Mouse (Mus musculus) hindbrain, postnatal 0 days (tissue): ENCODE results near the gene Tpst2. TPM values are rescaled to one million over a fixed set of nuclear protein-coding genes. Genes with fewer than 3 reads are reported as not detected.
A peak's percentile ranks its signal among the peaks of the same experiment; 100 is the strongest.

ENCODE experiments used
- ATAC-seq: fragments of 200-750 bp; cut with Nextera tagmentation; 2 replicates; pipeline ENCODE4 v1.8.0; 2017; ENCODE audit warnings: mild to moderate bottlenecking, moderate TSS enrichment, moderate library complexity
- DNase-seq: peaks from one replicate; pipeline ENCODE4 v3.0.0-alpha.2; 2015; ENCODE audit warnings: low spot score
- H3K27ac ChIP-seq: fragments of 300-500 bp; sonication (generic); 2 replicates; pipeline ENCODE4 v1.5.1; 2014; ENCODE audit warnings: mild to moderate bottlenecking
- H3K27me3 ChIP-seq: fragments of 300-500 bp; sonication (generic); 2 replicates; pipeline ENCODE4 v1.6.1; 2014; ENCODE audit warnings: low read length, mixed read lengths; ENCODE audit not compliant: insufficient read depth
- H3K36me3 ChIP-seq: fragments of 300-500 bp; sonication (generic); 2 replicates; pipeline ENCODE4 v1.6.1; 2014; ENCODE audit warnings: low read length, mixed read lengths; ENCODE audit not compliant: insufficient read depth
- H3K4me1 ChIP-seq: fragments of 300-500 bp; sonication (generic); 2 replicates; pipeline ENCODE4 v1.6.1; 2014; ENCODE audit warnings: antibody characterized with exemption, low read length, mixed read lengths; ENCODE audit not compliant: insufficient read depth
- H3K4me2 ChIP-seq: fragments of 300-500 bp; sonication (generic); 2 replicates; pipeline ENCODE4 v1.6.1; 2014; ENCODE audit warnings: low read depth, mild to moderate bottlenecking, low read length, moderate library complexity, mixed read lengths
- H3K4me3 ChIP-seq: fragments of 300-500 bp; sonication (generic); 2 replicates; pipeline ENCODE4 v1.5.1; 2014; ENCODE audit warnings: low read length
- H3K9ac ChIP-seq: fragments of 300-500 bp; sonication (generic); replicated peaks from 2 replicates; pipeline ENCODE4 v1.6.1; 2014; ENCODE audit warnings: mild to moderate bottlenecking, low read length, moderate library complexity, mixed read lengths
- H3K9me3 ChIP-seq: fragments of 300-500 bp; sonication (generic); 2 replicates; pipeline ENCODE4 v1.6.1; 2016; ENCODE audit warnings: low read length, mixed read lengths
- CTCF ChIP-seq: IDR thresholded peaks from 2 replicates; pipeline ENCODE4 v1.5.1; 2016; ENCODE audit warnings: antibody characterized with exemption, control low read depth, low read depth
- WGBS: fragments of 180-500 bp; shearing (Covaris S2); extraction: QIAGEN DNeasy Blood & Tissue Kit; methylation state at CpG from one replicate; pipeline ENCODE4 v1.1.7; 2014; 5-methylcytosine and 5-hydroxymethylcytosine counted together
- polyA plus RNA-seq: library from polyadenylated mRNA; unstranded; fragments of >200 nt; fragmentation: Nextera tagmentation; extraction: Ambion mirVana; gene quantifications from 2 replicates; pipeline ENCODE4 v1.2.1, GENCODE M21; 2015
- total RNA-seq: library from RNA; depleted of rRNA; stranded (reverse); fragments of >200 nt; gene quantifications from 2 replicates; pipeline ENCODE4 v1.2.3, GENCODE M21; 2014

The Tpst2 gene
- total and polyA plus RNA-seq, 2 experiments from 2014 or later, result 37.0 to 57.0 TPM

DNA sequence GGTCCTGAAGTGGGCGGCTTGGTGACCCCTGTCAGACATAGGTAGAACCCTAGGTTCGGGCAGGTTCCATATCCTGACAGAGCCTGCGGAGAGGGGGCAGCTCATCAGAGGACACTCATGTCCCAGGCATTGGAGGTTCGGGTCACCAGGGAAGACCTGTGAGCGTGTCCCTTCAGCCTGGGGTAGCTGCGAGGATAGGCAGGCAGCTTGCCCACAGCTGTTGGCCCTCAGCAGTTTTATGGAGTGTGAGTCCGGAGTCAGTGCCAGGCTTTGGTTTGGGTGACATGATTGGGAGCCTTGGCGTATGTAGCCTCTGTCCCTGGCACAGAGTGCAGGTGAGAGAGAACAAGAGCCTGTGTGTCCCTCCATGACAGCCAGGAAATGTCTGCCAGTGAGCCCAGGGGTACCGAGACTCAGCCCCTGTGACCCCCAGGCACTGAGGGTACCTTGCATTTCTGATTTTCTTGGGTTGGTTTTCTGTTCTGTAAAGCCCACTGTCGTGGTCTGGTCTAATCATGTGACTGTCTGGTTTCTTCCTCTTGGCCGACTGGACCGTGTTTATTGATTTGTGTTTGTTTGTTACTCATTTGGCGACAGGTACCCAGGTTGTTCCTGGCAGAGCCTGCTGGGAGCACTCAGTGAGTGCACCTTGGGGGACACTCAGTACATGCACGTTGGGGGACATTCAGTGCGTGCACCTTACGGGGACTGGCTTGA lies 13.5 kb downstream of the Tpst2 start:
- TF ChIP-seq CTCF, result no peak
- no peaks in the 10 kb centered on the region for H3K27me3 ChIP-seq
- H3K4me1 ChIP-seq, result peaks cover 8% of the 10 kb centered on the region; the same call in 1 of the 2 replicates
- H3K9ac ChIP-seq, result no peak overlapping the region
- no peak overlapping the region for H3K4me3 ChIP-seq
- 72% methylated on average over 16 of the region's 16 CpGs for WGBS
- H3K27ac ChIP-seq, result no peak overlapping the region
- no peak for ATAC-seq
- no peaks in the 10 kb centered on the region for H3K9me3 ChIP-seq
- peak; percentile 12 for DNase-seq
- H3K4me2 ChIP-seq, result no peak overlapping the region
- no peaks in the 10 kb centered on the region for H3K36me3 ChIP-seq

DNA sequence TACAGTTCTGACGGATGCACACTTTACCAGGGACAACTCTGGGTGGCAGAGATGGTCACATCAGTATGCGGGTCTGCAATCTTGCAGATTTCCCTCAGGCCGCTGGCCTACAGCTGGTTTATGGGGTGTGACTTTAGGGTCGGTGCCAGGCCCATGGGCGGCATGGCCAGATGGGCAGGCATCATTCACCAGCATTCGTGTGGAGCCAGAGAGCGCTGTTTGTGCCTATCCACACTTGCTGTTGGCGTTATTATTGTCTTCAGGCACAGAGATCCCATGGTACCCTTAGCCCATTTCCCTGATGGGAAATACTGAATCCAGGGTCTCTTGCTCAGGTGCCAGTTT lies 14.0 kb downstream of the Tpst2 start:
- Histone ChIP-seq H3K27ac (no peak overlapping the region), H3K9me3 (no peaks in the 10 kb centered on the region), H3K4me2 (no peak overlapping the region), H3K36me3 (no peaks in the 10 kb centered on the region), H3K27me3 (no peaks in the 10 kb centered on the region), H3K9ac (no peak overlapping the region), H3K4me3 (no peak overlapping the region), H3K4me1 (peaks cover 8% of the 10 kb centered on the region; the same call in 1 of the 2 replicates)
- no peak for DNase-seq
- no peak for TF ChIP-seq CTCF
- WGBS, result 70% methylated on average over 8 of the region's 8 CpGs
- ATAC-seq, result no peak

DNA sequence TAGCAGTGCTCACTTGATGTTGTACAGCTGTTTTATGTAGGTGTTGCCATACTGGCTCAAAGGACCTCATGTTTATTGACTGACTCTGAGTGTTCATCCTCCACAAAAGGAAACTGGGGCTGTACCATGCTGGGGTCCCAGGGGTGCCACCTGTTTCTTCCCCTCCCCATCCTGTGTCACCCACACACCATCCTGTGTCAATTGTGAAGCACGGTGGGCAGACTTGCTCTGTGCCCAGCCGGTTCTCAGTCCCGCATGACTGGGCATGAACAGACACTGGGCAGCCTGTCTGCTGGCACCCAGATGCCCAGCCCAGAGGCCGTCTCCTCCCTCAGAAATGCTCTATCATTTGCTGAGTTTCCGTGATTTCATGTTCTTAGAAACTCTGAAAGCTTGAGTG lies 15.4 kb downstream of the Tpst2 start:
- ATAC-seq (peak; percentile 39; the same call in 1 of the 2 replicates), DNase-seq (peak; percentile 12)
- Histone ChIP-seq H3K4me2 (no peak overlapping the region), H3K27me3 (no peaks in the 10 kb centered on the region), H3K4me1 (peaks cover 8% of the 10 kb centered on the region; the same call in 1 of the 2 replicates), H3K27ac (peak overlapping the region; percentile 36; the same call in 1 of the 2 replicates), H3K9me3 (no peaks in the 10 kb centered on the region), H3K36me3 (no peaks in the 10 kb centered on the region), H3K4me3 (no peak overlapping the region), H3K9ac (no peak overlapping the region)
- 58% methylated on average over 5 of the region's 5 CpGs for WGBS
- no peak for TF ChIP-seq CTCF

DNA sequence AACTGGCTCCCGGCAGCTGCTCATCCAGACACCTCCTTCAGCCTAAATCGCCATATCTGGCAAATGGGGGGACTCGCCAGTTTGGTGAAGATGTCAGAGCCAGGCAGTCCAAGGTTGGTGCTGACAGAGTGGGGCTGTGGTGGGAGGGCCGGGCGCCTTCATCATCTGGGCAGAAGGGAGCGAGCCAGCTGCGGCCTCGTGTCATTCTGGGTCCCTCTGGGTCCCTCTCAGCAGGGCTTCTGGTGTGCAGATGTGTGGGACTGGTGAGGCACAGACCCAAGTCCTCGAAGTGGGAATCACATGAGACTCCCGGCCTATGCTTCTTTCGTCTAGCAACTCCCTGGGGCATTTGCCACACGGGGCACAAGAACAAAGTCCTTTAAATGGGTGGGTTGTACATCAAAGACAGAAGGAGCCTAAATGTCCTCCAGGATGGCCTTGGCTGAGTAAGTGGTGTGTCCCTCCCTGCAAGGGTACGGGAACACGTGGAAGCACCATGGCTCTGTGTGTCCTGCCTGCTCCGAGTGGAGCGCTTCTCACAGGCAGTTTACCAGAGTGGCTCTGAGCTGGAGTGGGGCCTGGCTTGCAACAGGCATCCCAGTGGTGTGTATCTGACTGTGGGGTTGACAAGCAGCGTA lies 16.0 kb downstream of the Tpst2 start:
- H3K4me3 ChIP-seq, result no peak overlapping the region
- no peak for DNase-seq
- no peaks in the 10 kb centered on the region for H3K36me3 ChIP-seq
- no peaks in the 10 kb centered on the region for H3K27me3 ChIP-seq
- H3K4me1 ChIP-seq, result peaks cover 8% of the 10 kb centered on the region; the same call in 1 of the 2 replicates
- H3K9me3 ChIP-seq, result no peaks in the 10 kb centered on the region
- WGBS, result 72% methylated on average over 17 of the region's 17 CpGs
- TF ChIP-seq CTCF, result no peak
- no peak for ATAC-seq
- H3K9ac ChIP-seq, result no peak overlapping the region
- H3K27ac ChIP-seq, result peak overlapping the region; percentile 36; the same call in 1 of the 2 replicates
- no peak overlapping the region for H3K4me2 ChIP-seq

DNA sequence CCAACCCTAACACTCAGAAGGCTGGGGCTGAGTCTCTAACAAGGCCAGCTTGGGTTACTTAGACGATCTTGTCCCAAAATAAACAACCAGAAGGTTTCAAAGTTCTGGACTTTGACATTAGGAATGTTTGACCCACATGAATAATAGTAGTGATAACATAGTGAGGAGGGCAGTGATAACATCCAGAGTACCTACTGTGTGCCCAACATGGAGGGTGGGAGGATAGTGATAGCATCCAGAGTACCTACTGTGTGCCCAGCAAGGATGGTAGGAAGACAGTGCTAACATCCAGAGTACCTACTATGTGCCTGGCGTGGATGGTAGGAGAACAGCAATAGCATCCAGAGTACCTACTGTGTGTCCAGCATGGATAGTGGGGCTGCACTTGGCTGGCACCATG lies 17.3 kb downstream of the Tpst2 start:
- Histone ChIP-seq H3K4me1 (peaks cover 8% of the 10 kb centered on the region; the same call in 1 of the 2 replicates), H3K9me3 (no peaks in the 10 kb centered on the region), H3K27me3 (no peaks in the 10 kb centered on the region), H3K36me3 (no peaks in the 10 kb centered on the region), H3K4me3 (no peak overlapping the region), H3K27ac (no peak overlapping the region), H3K9ac (no peak overlapping the region), H3K4me2 (no peak overlapping the region)
- DNase-seq, result no peak
- ATAC-seq, result no peak
- WGBS, result 86% methylated on average over 2 of the region's 2 CpGs
- TF ChIP-seq CTCF, result no peak

DNA sequence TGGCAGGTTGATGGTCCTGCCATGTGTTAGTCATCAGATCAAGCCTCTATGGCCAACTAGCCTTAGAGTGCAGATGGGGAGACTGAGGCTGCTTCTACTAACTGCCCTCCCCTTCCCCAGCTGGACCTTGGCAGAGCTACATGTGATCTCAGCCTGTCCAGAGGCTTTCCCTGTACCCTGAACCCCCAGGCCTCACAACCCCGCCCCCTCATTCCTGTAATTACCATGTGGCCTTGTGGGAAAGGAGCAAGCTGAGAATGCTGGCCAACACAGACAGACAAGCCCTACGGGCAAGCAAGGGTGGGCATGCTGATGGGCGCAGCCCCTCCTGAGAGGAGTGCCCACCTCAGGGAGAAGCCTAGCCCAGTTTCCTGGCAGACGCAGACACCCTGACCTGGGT lies 18.2 kb downstream of the Tpst2 start:
- Histone ChIP-seq H3K9me3 (no peaks in the 10 kb centered on the region), H3K4me2 (no peak overlapping the region), H3K27ac (no peak overlapping the region), H3K27me3 (no peaks in the 10 kb centered on the region), H3K9ac (no peak overlapping the region), H3K36me3 (no peaks in the 10 kb centered on the region), H3K4me1 (peaks cover 8% of the 10 kb centered on the region; the same call in 1 of the 2 replicates), H3K4me3 (no peak overlapping the region)
- no peak for TF ChIP-seq CTCF
- ATAC-seq, result no peak
- no peak for DNase-seq
- 62% methylated on average over 4 of the region's 4 CpGs for WGBS

DNA sequence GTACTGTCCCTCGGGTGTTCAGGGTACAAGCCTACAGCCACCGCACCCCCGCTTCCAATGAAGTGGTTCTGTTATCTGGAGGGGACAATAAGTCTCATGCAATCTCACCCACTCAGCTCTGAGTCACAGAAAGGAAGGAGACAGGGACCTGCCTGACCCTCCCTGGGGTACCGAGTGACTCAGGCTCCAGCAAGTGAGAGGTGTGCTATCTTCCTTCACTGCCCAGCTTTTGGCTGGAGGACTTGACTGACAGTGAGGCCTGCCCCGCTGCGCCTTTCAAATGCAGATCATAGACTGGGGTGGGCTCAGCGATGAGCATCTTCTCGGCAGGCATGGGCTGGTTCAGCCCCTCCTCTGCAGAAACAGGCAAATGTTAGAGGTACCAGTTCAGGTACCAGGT lies 18.7 kb downstream of the Tpst2 start:
- Histone ChIP-seq H3K27me3 (no peaks in the 10 kb centered on the region), H3K4me3 (no peak overlapping the region), H3K36me3 (no peaks in the 10 kb centered on the region), H3K4me1 (peaks cover 8% of the 10 kb centered on the region; the same call in 1 of the 2 replicates), H3K9me3 (no peaks in the 10 kb centered on the region), H3K9ac (no peak overlapping the region), H3K4me2 (no peak overlapping the region), H3K27ac (no peak overlapping the region)
- no peak for TF ChIP-seq CTCF
- no peak for ATAC-seq
- WGBS, result 26% methylated on average over 8 of the region's 8 CpGs
- no peak for DNase-seq
